Mouse (Mus musculus): ENCODE data around the gene Dnajc27.

Gene Dnajc27

DNA sequence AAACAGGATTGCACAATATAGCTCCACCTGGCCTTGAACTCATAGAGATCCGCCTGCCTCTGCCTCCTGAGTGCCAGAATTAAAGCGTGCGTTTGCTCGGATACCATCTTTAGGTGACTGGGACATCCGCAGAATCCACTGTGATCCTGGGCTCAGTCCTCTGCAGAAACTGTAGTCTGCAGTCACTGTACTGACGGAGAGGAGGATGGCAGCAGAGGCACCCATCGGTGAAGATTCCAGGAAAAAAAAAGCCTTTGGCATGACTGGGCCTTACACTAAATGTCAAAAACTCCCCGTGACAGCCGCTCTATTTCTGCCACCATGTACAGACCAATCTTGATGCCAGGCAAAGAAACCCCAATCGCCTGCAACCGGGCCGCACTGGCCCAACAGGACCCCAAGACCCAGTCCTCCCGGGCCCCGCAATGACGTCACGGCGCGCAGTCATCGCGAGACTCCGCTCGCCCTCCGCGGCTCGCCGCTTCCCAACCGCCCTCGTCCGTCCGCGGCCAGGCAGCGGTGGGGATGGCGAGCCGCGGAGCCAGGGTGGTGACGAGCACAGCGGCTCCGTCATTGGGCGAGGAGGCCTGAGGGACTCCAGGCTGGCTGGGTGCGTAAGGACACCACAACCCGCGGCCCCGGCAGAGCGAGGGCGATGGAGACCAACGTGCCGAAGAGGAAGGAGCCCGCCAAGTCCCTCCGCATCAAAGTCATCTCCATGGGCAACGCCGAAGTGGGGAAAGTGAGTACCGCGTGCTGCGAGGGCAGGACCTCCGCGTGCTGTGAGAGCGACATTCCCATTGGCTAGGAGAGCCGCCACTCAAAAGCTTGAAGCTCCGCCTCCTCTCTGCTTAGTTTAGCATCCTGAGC is at the start of gene Dnajc27:
Dnajc27 (plus strand) TSS at position 452 of the 870 bp plus-strand sequence.
- TF ChIP-seq CTCF (conservative IDR thresholded peaks at IDR 0.05; ENCODE audit: low read length): no peak
- no peak for TF ChIP-seq POU5F1 (IDR thresholded peaks at IDR 0.05; ENCODE audit: borderline replicate concordance, low read length)
- TF ChIP-seq NANOG (IDR thresholded peaks at IDR 0.05; ENCODE audit: borderline replicate concordance, low read length): no peak
- no peaks in the 10 kb centered on the region for H3K27me3 ChIP-seq (ENCODE audit: insufficient read depth, low read length)
- H3K4me3 ChIP-seq (replicated peaks; ENCODE audit: low read length): peak within 1 kb of the TSS; percentile 85
- peaks cover 33% of the 10 kb centered on the region for H3K36me3 ChIP-seq (ENCODE audit: insufficient read depth, low read length)
- no peaks in the 10 kb centered on the region for H3K9me3 ChIP-seq (ENCODE audit: low read length)
- H3K4me1 ChIP-seq (replicated peaks; ENCODE audit: low read depth, low read length): peaks cover 34% of the 10 kb centered on the region

DNA sequence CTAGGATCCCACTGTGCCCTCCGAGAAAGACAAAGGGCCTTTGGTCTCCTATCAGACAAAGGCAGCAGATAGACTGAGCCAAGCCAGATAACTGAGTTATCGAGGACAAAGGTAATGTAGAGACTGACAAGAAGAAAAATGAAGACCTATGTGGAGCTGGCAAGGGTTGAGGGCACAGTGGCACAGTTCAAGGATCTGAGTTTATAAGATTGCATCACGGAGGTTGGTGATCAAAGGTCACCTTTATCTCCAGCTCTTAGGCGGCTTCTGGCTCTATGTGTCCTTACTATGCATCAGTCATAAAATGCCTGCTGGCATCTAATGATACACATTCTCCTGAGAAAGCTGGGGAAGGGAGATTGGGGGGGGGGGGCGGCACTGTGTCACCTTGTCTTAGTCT is 46.2 kb upstream of the Dnajc27 start:
- no peaks in the 10 kb centered on the region for H3K36me3 ChIP-seq (ENCODE audit: insufficient read depth, low read length)
- H3K4me3 ChIP-seq (replicated peaks; ENCODE audit: low read length): no peak overlapping the region
- no peak for TF ChIP-seq CTCF (conservative IDR thresholded peaks at IDR 0.05; ENCODE audit: low read length)
- no peak for TF ChIP-seq NANOG (IDR thresholded peaks at IDR 0.05; ENCODE audit: borderline replicate concordance, low read length)
- TF ChIP-seq POU5F1 (IDR thresholded peaks at IDR 0.05; ENCODE audit: borderline replicate concordance, low read length): no peak

DNA sequence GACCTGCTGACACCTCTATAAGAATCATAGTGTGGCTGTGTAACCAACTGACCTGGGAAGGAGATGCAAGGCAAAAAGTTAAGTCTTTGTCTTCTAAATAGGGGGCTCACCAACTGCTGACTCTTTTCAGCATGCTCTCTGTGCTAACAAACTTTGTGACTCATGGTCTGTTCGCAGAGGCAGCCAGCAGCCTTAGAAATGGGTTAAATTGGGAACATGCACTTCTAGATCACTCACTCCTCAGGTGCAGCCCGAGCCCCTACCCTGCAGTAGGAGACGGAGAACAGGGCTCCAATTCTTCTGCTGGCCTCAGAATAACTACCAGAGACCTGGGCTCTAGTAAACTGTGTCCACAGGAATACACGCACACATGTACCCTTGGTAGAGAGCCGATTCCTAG is 44.9 kb upstream of the Dnajc27 start:
- no peaks in the 10 kb centered on the region for H3K36me3 ChIP-seq (ENCODE audit: insufficient read depth, low read length)
- H3K9me3 ChIP-seq (ENCODE audit: low read length): no peaks in the 10 kb centered on the region
- peak overlapping the region; percentile 94 for H3K4me3 ChIP-seq (replicated peaks; ENCODE audit: low read length)
- H3K27me3 ChIP-seq (ENCODE audit: insufficient read depth, low read length): peaks cover 79% of the 10 kb centered on the region
- H3K4me1 ChIP-seq (replicated peaks; ENCODE audit: low read depth, low read length): peaks cover 36% of the 10 kb centered on the region
- TF ChIP-seq CTCF (conservative IDR thresholded peaks at IDR 0.05; ENCODE audit: low read length) (no peak), NANOG (IDR thresholded peaks at IDR 0.05; ENCODE audit: borderline replicate concordance, low read length) (no peak), POU5F1 (IDR thresholded peaks at IDR 0.05; ENCODE audit: borderline replicate concordance, low read length) (no peak)

More for the DNA sequence above, 46.2 kb upstream of the Dnajc27 start:
- Histone ChIP-seq H3K4me1 (replicated peaks; ENCODE audit: low read depth, low read length) (peaks cover 24% of the 10 kb centered on the region), H3K9me3 (ENCODE audit: low read length) (no peaks in the 10 kb centered on the region), H3K27me3 (ENCODE audit: insufficient read depth, low read length) (peaks cover 67% of the 10 kb centered on the region)

DNA sequence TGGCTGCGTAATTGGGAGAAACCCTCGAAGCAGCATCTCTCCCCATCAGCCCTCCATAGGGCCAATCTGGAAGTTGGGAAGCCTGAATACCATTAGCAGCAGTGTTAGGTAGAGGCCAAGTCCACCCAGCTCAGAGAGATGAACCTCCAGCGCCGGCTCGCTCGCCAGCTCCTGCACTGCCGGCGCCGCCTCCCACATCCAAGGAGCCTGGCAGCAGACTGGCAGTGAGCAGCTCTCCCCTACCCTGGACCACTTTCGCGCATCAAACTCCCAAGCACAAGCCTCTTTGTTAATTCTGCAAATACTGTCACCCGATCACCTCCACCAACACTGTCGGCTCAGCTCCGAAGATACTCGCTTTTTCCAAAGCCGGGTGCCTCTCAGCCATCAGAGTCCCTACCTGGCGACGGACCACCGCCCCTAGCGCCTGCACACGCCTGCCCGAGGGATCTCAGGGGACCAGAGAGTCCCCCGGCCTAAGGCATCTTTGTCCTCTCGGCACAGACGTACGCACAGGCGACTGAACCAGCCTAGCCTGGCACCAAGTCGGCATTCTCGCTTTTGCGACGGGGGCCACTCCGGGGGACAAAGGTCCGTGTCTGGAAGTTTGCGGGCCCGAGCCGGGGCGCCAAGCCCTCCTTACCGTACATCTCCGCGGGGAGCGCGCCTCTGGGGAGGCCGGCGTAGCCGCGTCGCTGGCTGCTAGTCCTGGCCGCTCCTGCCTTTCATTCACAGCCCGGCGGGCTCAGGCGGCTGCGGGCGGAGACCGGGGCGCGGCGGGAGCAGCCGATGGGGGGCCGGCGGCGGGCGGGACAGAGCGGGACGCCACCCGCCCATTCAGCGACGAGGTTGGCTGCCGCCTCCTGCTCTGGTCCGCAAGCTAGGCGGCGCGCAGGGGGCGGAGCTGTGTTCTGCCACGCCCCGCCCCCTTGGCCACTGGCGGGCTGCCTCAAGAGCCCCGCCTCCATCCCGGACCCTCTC is 44.0 kb upstream of the Dnajc27 start, which contains the start of gene Efr3b:
Efr3b (minus strand) TSS at position 855 of the 981 bp plus-strand sequence.
- Histone ChIP-seq H3K9me3 (ENCODE audit: low read length) (no peaks in the 10 kb centered on the region), H3K4me3 (replicated peaks; ENCODE audit: low read length) (peak within 1 kb of the TSS; percentile 94), H3K4me1 (replicated peaks; ENCODE audit: low read depth, low read length) (peaks cover 38% of the 10 kb centered on the region), H3K27me3 (ENCODE audit: insufficient read depth, low read length) (peaks cover 81% of the 10 kb centered on the region), H3K36me3 (ENCODE audit: insufficient read depth, low read length) (no peaks in the 10 kb centered on the region)
- no peak for TF ChIP-seq POU5F1 (IDR thresholded peaks at IDR 0.05; ENCODE audit: borderline replicate concordance, low read length)
- no peak for TF ChIP-seq NANOG (IDR thresholded peaks at IDR 0.05; ENCODE audit: borderline replicate concordance, low read length)
- no peak for TF ChIP-seq CTCF (conservative IDR thresholded peaks at IDR 0.05; ENCODE audit: low read length)

DNA sequence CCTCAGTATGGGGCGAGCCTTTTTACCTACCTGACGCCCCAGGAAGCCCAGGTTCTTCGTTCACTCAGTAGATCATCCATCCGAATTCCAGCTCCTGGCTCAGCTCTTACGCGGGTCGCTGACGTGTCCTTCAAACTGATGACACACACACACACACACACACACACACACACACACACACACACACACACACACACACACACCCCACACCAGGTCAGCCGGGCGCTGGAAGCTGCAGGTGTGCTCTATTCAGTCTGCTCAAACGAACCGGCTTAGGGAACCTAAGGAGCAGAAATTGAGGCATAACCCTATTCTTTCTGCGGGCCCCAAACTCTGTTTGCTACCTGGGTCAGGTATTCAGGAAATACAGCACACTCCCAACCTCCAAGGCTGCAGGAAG is 43.3 kb upstream of the Dnajc27 start:
- peaks cover 38% of the 10 kb centered on the region for H3K4me1 ChIP-seq (replicated peaks; ENCODE audit: low read depth, low read length)
- peak overlapping the region; percentile 94 for H3K4me3 ChIP-seq (replicated peaks; ENCODE audit: low read length)
- no peaks in the 10 kb centered on the region for H3K36me3 ChIP-seq (ENCODE audit: insufficient read depth, low read length)
- TF ChIP-seq NANOG (IDR thresholded peaks at IDR 0.05; ENCODE audit: borderline replicate concordance, low read length) (no peak), POU5F1 (IDR thresholded peaks at IDR 0.05; ENCODE audit: borderline replicate concordance, low read length) (no peak), CTCF (conservative IDR thresholded peaks at IDR 0.05; ENCODE audit: low read length) (no peak)
- no peaks in the 10 kb centered on the region for H3K9me3 ChIP-seq (ENCODE audit: low read length)
- H3K27me3 ChIP-seq (ENCODE audit: insufficient read depth, low read length): peaks cover 84% of the 10 kb centered on the region

DNA sequence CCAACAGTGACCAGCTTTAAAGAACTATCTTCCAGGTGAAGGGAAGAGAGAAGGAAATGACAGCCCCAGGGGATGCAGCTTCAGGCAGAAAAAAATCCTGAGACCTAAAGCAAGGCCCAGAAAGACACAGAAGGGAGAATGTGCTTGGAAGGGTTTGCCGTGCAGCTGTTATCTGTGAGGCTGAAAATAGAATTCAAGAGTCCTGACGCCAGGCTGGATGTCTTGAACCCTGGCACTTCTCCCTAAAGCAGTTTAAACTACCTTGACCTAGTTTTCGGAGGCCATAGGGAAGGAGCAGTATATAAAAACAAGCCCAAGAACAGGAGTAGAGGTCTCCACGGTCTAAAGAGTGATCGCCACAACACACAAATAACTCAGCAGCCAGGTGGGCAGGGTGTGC is 40.0 kb upstream of the Dnajc27 start:
- Histone ChIP-seq H3K27me3 (ENCODE audit: insufficient read depth, low read length) (peaks cover 57% of the 10 kb centered on the region), H3K4me3 (replicated peaks; ENCODE audit: low read length) (no peak overlapping the region), H3K4me1 (replicated peaks; ENCODE audit: low read depth, low read length) (peaks cover 28% of the 10 kb centered on the region), H3K9me3 (ENCODE audit: low read length) (no peaks in the 10 kb centered on the region), H3K36me3 (ENCODE audit: insufficient read depth, low read length) (no peaks in the 10 kb centered on the region)
- no peak for TF ChIP-seq POU5F1 (IDR thresholded peaks at IDR 0.05; ENCODE audit: borderline replicate concordance, low read length)
- TF ChIP-seq NANOG (IDR thresholded peaks at IDR 0.05; ENCODE audit: borderline replicate concordance, low read length): no peak
- no peak for TF ChIP-seq CTCF (conservative IDR thresholded peaks at IDR 0.05; ENCODE audit: low read length)

DNA sequence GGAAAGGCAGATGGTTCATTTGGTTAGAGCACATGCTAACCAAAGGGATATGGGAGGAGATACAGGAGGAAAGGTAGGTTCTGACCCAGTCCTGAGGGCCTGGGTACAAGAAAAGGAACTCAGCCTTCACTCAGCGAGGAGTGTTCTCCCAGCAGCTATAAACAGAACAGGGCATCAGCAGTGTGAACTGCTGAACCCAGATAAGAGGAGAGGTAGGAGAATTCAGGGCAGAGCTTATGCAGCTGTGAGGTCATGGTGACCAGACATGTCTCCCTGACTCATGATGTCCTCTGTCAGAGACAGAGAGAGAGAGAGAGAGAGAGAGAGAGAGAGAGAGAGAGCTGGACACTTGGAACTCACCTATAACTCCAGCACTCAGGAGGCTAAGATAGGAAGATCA is 36.4 kb upstream of the Dnajc27 start:
- H3K27me3 ChIP-seq (ENCODE audit: insufficient read depth, low read length): peaks cover 26% of the 10 kb centered on the region
- no peaks in the 10 kb centered on the region for H3K36me3 ChIP-seq (ENCODE audit: insufficient read depth, low read length)
- H3K9me3 ChIP-seq (ENCODE audit: low read length): no peaks in the 10 kb centered on the region
- no peak overlapping the region for H3K4me3 ChIP-seq (replicated peaks; ENCODE audit: low read length)
- H3K4me1 ChIP-seq (replicated peaks; ENCODE audit: low read depth, low read length): peaks cover 14% of the 10 kb centered on the region
- no peak for TF ChIP-seq CTCF (conservative IDR thresholded peaks at IDR 0.05; ENCODE audit: low read length)
- TF ChIP-seq NANOG (IDR thresholded peaks at IDR 0.05; ENCODE audit: borderline replicate concordance, low read length): no peak
- TF ChIP-seq POU5F1 (IDR thresholded peaks at IDR 0.05; ENCODE audit: borderline replicate concordance, low read length): no peak

DNA sequence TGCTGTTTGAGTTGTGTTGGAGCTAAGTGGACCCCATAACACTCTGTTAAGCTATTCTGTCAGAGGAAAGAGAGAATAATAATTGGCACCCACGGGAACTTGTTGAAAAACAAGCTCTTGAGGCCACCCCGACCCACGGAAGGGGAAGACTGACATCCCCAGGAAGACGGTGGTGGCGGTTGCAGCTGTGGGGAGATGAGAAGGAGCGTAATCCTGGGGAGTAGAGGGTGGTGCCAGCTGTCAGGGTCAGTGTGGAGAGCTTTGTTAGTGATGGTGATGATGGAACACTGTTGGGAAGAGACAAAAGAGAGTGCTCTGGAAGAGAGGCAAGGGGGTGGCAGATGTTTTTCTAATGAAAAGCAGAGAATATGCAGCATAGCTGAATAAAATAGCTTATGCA is 34.4 kb upstream of the Dnajc27 start:
- no peaks in the 10 kb centered on the region for H3K36me3 ChIP-seq (ENCODE audit: insufficient read depth, low read length)
- H3K9me3 ChIP-seq (ENCODE audit: low read length): no peaks in the 10 kb centered on the region
- TF ChIP-seq POU5F1 (IDR thresholded peaks at IDR 0.05; ENCODE audit: borderline replicate concordance, low read length) (no peak), NANOG (IDR thresholded peaks at IDR 0.05; ENCODE audit: borderline replicate concordance, low read length) (no peak), CTCF (conservative IDR thresholded peaks at IDR 0.05; ENCODE audit: low read length) (no peak)
- no peaks in the 10 kb centered on the region for H3K4me1 ChIP-seq (replicated peaks; ENCODE audit: low read depth, low read length)
- H3K4me3 ChIP-seq (replicated peaks; ENCODE audit: low read length): no peak overlapping the region
- 0 out of 2 replicates have a peak, but pooled peaks cover 13% of the 10 kb centered on the region for H3K27me3 ChIP-seq (ENCODE audit: insufficient read depth, low read length)
